Mouse (Mus musculus): ENCODE data around the gene Slc22a18. TPM values are rescaled to one million over a fixed set of nuclear protein-coding genes. Genes with fewer than 3 reads are reported as not detected.

Gene Slc22a18
- polyA plus RNA-seq, 1 experiment from 2014 or later, result 3.3 TPM

GRCm38 (mm10) chr7:143493616-143494126, 20.1 kb downstream of the Slc22a18 start:
- Histone ChIP-seq H3K27me3 (no peaks in the 10 kb centered on the region), H3K4me2 (no peak overlapping the region), H3K4me1 (no peaks in the 10 kb centered on the region), H3K9me3 (no peaks in the 10 kb centered on the region), H3K27ac (no peak overlapping the region), H3K36me3 (no peaks in the 10 kb centered on the region), H3K4me3 (no peak overlapping the region), H3K9ac (no peak overlapping the region)
- ATAC-seq (ENCODE audit: insufficient number of reproducible peaks, low FRiP score, low TSS enrichment, low read depth), result no peak
- WGBS, result 68% methylated on average over 6 of the region's 6 CpGs

DNA sequence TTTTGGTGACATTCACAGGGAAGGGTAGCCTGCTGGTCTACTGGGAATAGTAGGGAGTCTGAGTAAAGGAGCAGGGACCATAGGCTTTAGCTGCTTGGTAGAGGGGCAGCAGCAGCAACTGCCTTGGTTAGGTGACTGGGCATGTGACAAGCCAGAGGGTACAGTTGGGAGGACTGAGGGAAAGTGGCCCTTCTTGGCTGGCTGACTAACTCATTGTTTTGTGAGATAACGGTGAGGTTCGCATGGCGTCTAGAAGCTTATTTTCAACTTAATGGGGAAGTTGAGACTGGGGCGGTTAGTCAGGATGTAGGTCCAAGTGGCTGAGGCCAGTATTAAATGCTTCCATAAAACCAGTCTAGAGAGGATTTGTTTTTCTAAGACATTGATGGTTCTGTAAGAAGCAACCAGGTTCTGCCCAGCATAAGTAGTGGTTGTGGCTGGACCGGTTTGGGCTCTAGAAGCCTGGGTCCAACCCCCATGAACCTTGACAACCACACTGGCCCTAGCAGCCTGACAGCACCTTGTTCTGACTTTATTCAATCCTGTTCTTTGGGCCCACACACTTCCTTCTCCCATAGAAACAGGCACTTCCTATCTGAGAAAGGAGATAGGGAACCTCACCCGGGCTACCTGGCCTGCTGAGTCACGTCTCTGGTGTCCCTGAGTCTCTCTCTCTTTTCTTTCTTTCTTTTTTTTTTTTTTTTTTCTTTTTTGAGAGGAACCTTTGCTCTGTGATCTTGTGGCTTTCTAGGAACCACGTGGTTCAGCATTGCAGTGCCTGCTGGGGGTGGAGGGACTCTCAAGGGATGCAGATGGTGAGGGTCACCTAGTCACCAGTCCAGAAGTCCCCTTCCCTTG, 21.8 kb downstream of the Slc22a18 start:
- Histone ChIP-seq H3K36me3 (no peaks in the 10 kb centered on the region), H3K9ac (no peak overlapping the region), H3K27ac (no peak overlapping the region), H3K4me1 (no peaks in the 10 kb centered on the region), H3K9me3 (no peaks in the 10 kb centered on the region), H3K4me2 (no peak overlapping the region), H3K4me3 (no peak overlapping the region), H3K27me3 (peaks cover 8% of the 10 kb centered on the region)
- ATAC-seq (ENCODE audit: insufficient number of reproducible peaks, low FRiP score, low TSS enrichment, low read depth), result no peak
- 72% methylated on average over 8 of the region's 8 CpGs for WGBS

DNA sequence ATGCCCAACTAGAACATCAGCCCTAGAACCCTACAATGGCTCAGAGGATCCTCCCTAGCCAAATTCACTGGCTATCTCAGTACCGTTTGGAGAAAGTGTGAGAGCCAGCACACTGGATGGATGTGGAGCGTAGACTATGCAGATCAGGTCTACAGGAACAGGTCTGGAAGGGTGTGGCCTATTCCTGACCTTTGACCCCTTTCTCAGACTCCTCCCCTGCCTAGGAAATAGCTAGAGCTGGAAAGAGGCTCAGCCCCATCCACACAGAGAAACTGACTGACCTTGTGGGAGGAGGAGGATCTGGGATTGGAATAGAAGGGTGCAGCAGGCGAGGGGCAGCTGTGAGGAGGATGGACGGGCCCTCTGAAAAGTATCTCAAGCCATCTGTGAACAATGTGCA, 25.0 kb downstream of the Slc22a18 start:
- ATAC-seq (ENCODE audit: insufficient number of reproducible peaks, low FRiP score, low TSS enrichment, low read depth), result no peak
- H3K27me3 ChIP-seq, result peaks cover 41% of the 10 kb centered on the region
- H3K4me1 ChIP-seq, result peaks cover 23% of the 10 kb centered on the region
- no peaks in the 10 kb centered on the region for H3K9me3 ChIP-seq
- WGBS, result 91% methylated on average over 4 of the region's 4 CpGs
- no peak overlapping the region for H3K4me2 ChIP-seq
- H3K36me3 ChIP-seq, result no peaks in the 10 kb centered on the region
- no peak overlapping the region for H3K4me3 ChIP-seq
- H3K9ac ChIP-seq, result no peak overlapping the region
- no peak overlapping the region for H3K27ac ChIP-seq

GRCm38 (mm10) chr7:143500912-143501311, 27.4 kb downstream of the Slc22a18 start:
- no peak for ATAC-seq (ENCODE audit: insufficient number of reproducible peaks, low FRiP score, low TSS enrichment, low read depth)
- Histone ChIP-seq H3K4me3 (no peak overlapping the region), H3K9me3 (no peaks in the 10 kb centered on the region), H3K27me3 (peaks cover 41% of the 10 kb centered on the region), H3K4me1 (peaks cover 23% of the 10 kb centered on the region), H3K4me2 (no peak overlapping the region), H3K9ac (no peak overlapping the region), H3K27ac (no peak overlapping the region), H3K36me3 (no peaks in the 10 kb centered on the region)
- 47% methylated on average over 2 of the region's 2 CpGs for WGBS

- H3K4me1 ChIP-seq, result peaks cover 23% of the 10 kb centered on the region
- WGBS, result 1% methylated on average over 55 of the region's 55 CpGs
- no peaks in the 10 kb centered on the region for H3K9me3 ChIP-seq
- H3K27ac ChIP-seq, result no peak overlapping the region
- peak overlapping the region; percentile 49 for H3K4me3 ChIP-seq
- no peak for ATAC-seq (ENCODE audit: insufficient number of reproducible peaks, low FRiP score, low TSS enrichment, low read depth)
- H3K9ac ChIP-seq, result peak overlapping the region; percentile 40
- H3K27me3 ChIP-seq, result peaks cover 44% of the 10 kb centered on the region
- H3K36me3 ChIP-seq, result no peaks in the 10 kb centered on the region
- peak overlapping the region; percentile 92 for H3K4me2 ChIP-seq
These were observed 28.3 kb downstream of the Slc22a18 start for GRCm38 (mm10) chr7:143501643-143502417.

DNA sequence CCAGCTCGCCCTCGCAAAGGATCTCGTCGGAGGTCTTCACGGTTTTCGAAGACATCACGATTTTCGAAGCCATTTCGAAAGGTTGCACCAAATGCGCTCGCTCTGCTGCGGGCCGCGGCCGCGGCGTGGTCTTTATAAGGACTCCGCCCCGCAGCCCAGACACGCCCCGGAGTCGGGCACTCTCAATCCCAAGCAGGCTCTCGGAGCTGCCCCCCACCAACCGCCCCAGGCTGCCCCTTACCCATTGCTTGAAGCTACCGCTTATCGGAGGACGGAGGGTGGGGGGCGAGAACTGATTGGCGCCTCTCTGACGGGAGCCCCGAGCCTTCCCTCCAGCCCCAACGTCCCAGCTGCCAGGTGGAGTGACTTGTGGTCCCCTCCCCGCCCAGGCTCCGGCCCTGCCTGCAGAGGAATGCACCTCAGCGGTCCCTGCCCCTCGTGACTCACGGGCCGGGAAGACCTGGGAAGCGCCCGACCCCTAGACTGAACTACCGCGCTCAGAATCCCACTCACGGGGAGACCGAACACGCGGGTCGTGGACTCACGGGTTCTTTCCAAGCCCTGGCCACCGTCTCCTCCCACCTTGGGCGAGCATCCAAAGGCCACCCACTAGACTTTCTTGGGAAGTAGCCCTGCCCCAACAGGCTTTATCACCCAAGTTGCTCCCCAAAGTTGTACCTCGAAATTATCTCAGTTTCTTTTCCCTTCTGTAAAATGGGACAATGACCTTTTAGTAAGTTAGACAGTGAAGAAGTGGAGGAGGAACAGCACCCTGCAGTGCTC, 29.1 kb downstream of the Slc22a18 start, which contains the start of gene Phlda2:
Phlda2 (minus strand) TSS at position 733 of the 783 bp plus-strand sequence.
- H3K4me2 ChIP-seq, result peak within 1 kb of the TSS; percentile 92
- ATAC-seq (ENCODE audit: insufficient number of reproducible peaks, low FRiP score, low TSS enrichment, low read depth), result no peak
- WGBS, result 2% methylated on average over 51 of the region's 51 CpGs

DNA sequence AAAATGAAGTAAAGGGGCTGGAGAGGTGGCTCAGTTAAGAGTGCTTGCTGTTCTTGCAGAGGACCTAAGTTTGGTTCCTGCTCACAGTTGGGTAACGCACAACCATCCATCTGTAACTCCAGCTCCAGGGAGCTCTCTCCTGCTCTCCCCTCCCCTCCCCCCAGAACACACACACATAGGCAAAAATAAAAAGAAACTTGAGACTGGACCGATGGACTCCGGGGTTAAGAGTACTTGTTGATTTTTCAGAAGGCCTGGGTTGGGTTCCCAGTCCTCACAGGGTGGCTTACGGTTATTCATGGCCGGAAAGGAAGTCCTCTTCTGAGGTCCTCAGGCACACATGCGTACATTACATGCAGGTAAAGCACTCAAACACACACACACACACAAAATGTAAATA, 30.4 kb downstream of the Slc22a18 start:
- no peak overlapping the region for H3K27ac ChIP-seq
- H3K9ac ChIP-seq, result no peak overlapping the region
- peaks cover 44% of the 10 kb centered on the region for H3K27me3 ChIP-seq
- no peak overlapping the region for H3K4me2 ChIP-seq
- no peak overlapping the region for H3K4me3 ChIP-seq
- H3K4me1 ChIP-seq, result peaks cover 23% of the 10 kb centered on the region
- 88% methylated on average over 6 of the region's 6 CpGs for WGBS
- no peak for ATAC-seq (ENCODE audit: insufficient number of reproducible peaks, low FRiP score, low TSS enrichment, low read depth)
- H3K9me3 ChIP-seq, result no peaks in the 10 kb centered on the region
- no peaks in the 10 kb centered on the region for H3K36me3 ChIP-seq

More for the DNA sequence above, 29.1 kb downstream of the Slc22a18 start, which contains the start of gene Phlda2:
- Histone ChIP-seq H3K27ac (no peak within 1 kb of the TSS), H3K27me3 (peaks cover 44% of the 10 kb centered on the region), H3K9me3 (no peaks in the 10 kb centered on the region), H3K4me1 (peaks cover 23% of the 10 kb centered on the region), H3K36me3 (no peaks in the 10 kb centered on the region), H3K9ac (peak within 1 kb of the TSS; percentile 40), H3K4me3 (peak within 1 kb of the TSS; percentile 49)

- Histone ChIP-seq H3K4me1 (peaks cover 23% of the 10 kb centered on the region), H3K36me3 (no peaks in the 10 kb centered on the region), H3K4me3 (no peak overlapping the region), H3K27me3 (peaks cover 35% of the 10 kb centered on the region), H3K27ac (no peak overlapping the region), H3K9ac (no peak overlapping the region), H3K9me3 (no peaks in the 10 kb centered on the region), H3K4me2 (no peak overlapping the region)
- 82% methylated on average over 2 of the region's 2 CpGs for WGBS
- no peak for ATAC-seq (ENCODE audit: insufficient number of reproducible peaks, low FRiP score, low TSS enrichment, low read depth)
These were observed 31.9 kb downstream of the Slc22a18 start for GRCm38 (mm10) chr7:143505411-143505810.

GRCm38 (mm10) chr7:143505823-143506222, 32.3 kb downstream of the Slc22a18 start:
- Histone ChIP-seq H3K27me3 (peaks cover 31% of the 10 kb centered on the region), H3K36me3 (no peaks in the 10 kb centered on the region), H3K27ac (no peak overlapping the region), H3K4me1 (peaks cover 21% of the 10 kb centered on the region), H3K9me3 (no peaks in the 10 kb centered on the region), H3K9ac (no peak overlapping the region), H3K4me3 (no peak overlapping the region), H3K4me2 (no peak overlapping the region)
- no peak for ATAC-seq (ENCODE audit: insufficient number of reproducible peaks, low FRiP score, low TSS enrichment, low read depth)
- WGBS, result 25% methylated on average over 11 of the region's 11 CpGs

- Histone ChIP-seq H3K9ac (no peak overlapping the region), H3K27me3 (peaks cover 26% of the 10 kb centered on the region)
These were observed 32.7 kb downstream of the Slc22a18 start for GRCm38 (mm10) chr7:143506271-143506670.

GRCm38 (mm10) chr7:143506675-143507074, 33.1 kb downstream of the Slc22a18 start:
- Histone ChIP-seq H3K4me1 (peaks cover 15% of the 10 kb centered on the region), H3K9me3 (no peaks in the 10 kb centered on the region), H3K9ac (no peak overlapping the region), H3K4me3 (no peak overlapping the region), H3K27ac (no peak overlapping the region), H3K4me2 (no peak overlapping the region), H3K36me3 (no peaks in the 10 kb centered on the region), H3K27me3 (peaks cover 22% of the 10 kb centered on the region)
- no peak for ATAC-seq (ENCODE audit: insufficient number of reproducible peaks, low FRiP score, low TSS enrichment, low read depth)
- WGBS, result 25% methylated on average over 7 of the region's 7 CpGs

More at GRCm38 (mm10) chr7:143506271-143506670, 32.7 kb downstream of the Slc22a18 start:
- Histone ChIP-seq H3K9me3 (no peaks in the 10 kb centered on the region), H3K4me2 (no peak overlapping the region), H3K27ac (no peak overlapping the region), H3K36me3 (no peaks in the 10 kb centered on the region), H3K4me1 (peaks cover 19% of the 10 kb centered on the region), H3K4me3 (no peak overlapping the region)
- ATAC-seq (ENCODE audit: insufficient number of reproducible peaks, low FRiP score, low TSS enrichment, low read depth), result no peak
- WGBS, result 64% methylated on average over 7 of the region's 7 CpGs
